Mouse (Mus musculus) neural tube, embryonic 10.5 days (tissue): Measurements from ENCODE around the gene Per1.
A peak's percentile ranks its signal among the peaks of the same experiment; 100 is the strongest.

Source experiments
- DNase-seq: peaks from one replicate; pipeline ENCODE4 v3.0.0-alpha.2; 2017; ENCODE audit warnings: low spot score; ENCODE audit errors: extremely low spot score

The Per1 gene

GRCm38 (mm10) chr11:69098039-69098761 lies 3.2 kb downstream of the Per1 start:
- DNase-seq, result no peak

- peak; percentile 89 for DNase-seq
Measured at GRCm38 (mm10) chr11:69098762-69099091, 3.7 kb downstream of the Per1 start.

GRCm38 (mm10) chr11:69099177-69099914 lies 4.3 kb downstream of the Per1 start:
- no peak for DNase-seq

- DNase-seq, result peak; percentile 85
Measured at GRCm38 (mm10) chr11:69099915-69100345, 4.9 kb downstream of the Per1 start.

GRCm38 (mm10) chr11:69100639-69101360 lies 5.8 kb downstream of the Per1 start:
- no peak for DNase-seq

- no peak for DNase-seq
Measured at GRCm38 (mm10) chr11:69101604-69102402, 6.8 kb downstream of the Per1 start.

- DNase-seq, result no peak
Measured at GRCm38 (mm10) chr11:69102403-69102725, 7.3 kb downstream of the Per1 start.

- no peak for DNase-seq
Measured at GRCm38 (mm10) chr11:69103121-69103520, 8.1 kb downstream of the Per1 start.

- no peak for DNase-seq
Measured at GRCm38 (mm10) chr11:69103531-69104435, 8.8 kb downstream of the Per1 start.

- no peak for DNase-seq
Measured at GRCm38 (mm10) chr11:69104487-69104886, 9.5 kb downstream of the Per1 start.

- DNase-seq, result no peak
Measured at GRCm38 (mm10) chr11:69105227-69105626, 10.2 kb downstream of the Per1 start.

GRCm38 (mm10) chr11:69105796-69106195 lies 10.8 kb downstream of the Per1 start:
- no peak for DNase-seq

- no peak for DNase-seq
Measured at GRCm38 (mm10) chr11:69106299-69106698, 11.3 kb downstream of the Per1 start.

- no peak for DNase-seq
Measured at GRCm38 (mm10) chr11:69106842-69107241, 11.8 kb downstream of the Per1 start.

GRCm38 (mm10) chr11:69107676-69108075 lies 12.7 kb downstream of the Per1 start:
- DNase-seq, result no peak

- DNase-seq, result no peak
Measured at GRCm38 (mm10) chr11:69108223-69108622, 13.2 kb downstream of the Per1 start.

GRCm38 (mm10) chr11:69109032-69109900 lies 14.2 kb downstream of the Per1 start:
- DNase-seq, result no peak

GRCm38 (mm10) chr11:69110319-69111046 lies 15.5 kb downstream of the Per1 start:
- DNase-seq, result peak; percentile 99
